Mouse (Mus musculus): ENCODE measurements around the gene Prl2a1. TPM values are rescaled to one million over a fixed set of nuclear protein-coding genes. Genes with fewer than 3 reads are reported as not detected.

Gene Prl2a1
- not detected for polyA plus RNA-seq (2014; fragmentation: Illumina TruSeq; extraction: RNeasy Lipid Tissue Mini Kit (QIAGEN cat#74804); ENCODE audit: low read depth, low replicate concordance)

GRCm38 (mm10) chr13:27801354-27801753, at the start of gene Prl2a1:
Gene Prl2a1 (plus strand): TSS chr13:27801654.

GRCm38 (mm10) chr13:27780704-27781103, 20.8 kb upstream of the Prl2a1 start, which contains the start of gene Prl7c1:
Gene Prl7c1 (minus strand): TSS chr13:27780804.

GRCm38 (mm10) chr13:27849042-27849441, 47.6 kb downstream of the Prl2a1 start, which contains the start of gene Prl2c1:
Gene Prl2c1 (plus strand): TSS chr13:27849342.

Other genes starting within 250 kb of the Prl2a1 start
- not detected for gene Prl8a9, start 237.0 kb upstream of the Prl2a1 start, polyA plus RNA-seq (2014; fragmentation: Illumina TruSeq; extraction: RNeasy Lipid Tissue Mini Kit (QIAGEN cat#74804); ENCODE audit: low read depth, low replicate concordance)
- not detected for gene Prl8a1, start 219.5 kb upstream of the Prl2a1 start, polyA plus RNA-seq (2014; fragmentation: Illumina TruSeq; extraction: RNeasy Lipid Tissue Mini Kit (QIAGEN cat#74804); ENCODE audit: low read depth, low replicate concordance)
- not detected for gene Prl7b1, start 191.1 kb upstream of the Prl2a1 start, polyA plus RNA-seq (2014; fragmentation: Illumina TruSeq; extraction: RNeasy Lipid Tissue Mini Kit (QIAGEN cat#74804); ENCODE audit: low read depth, low replicate concordance)
- not detected for gene Prl7a1, start 159.2 kb upstream of the Prl2a1 start, polyA plus RNA-seq (2014; fragmentation: Illumina TruSeq; extraction: RNeasy Lipid Tissue Mini Kit (QIAGEN cat#74804); ENCODE audit: low read depth, low replicate concordance)
- not detected for gene Prl7a2, start 133.6 kb upstream of the Prl2a1 start, polyA plus RNA-seq (2014; fragmentation: Illumina TruSeq; extraction: RNeasy Lipid Tissue Mini Kit (QIAGEN cat#74804); ENCODE audit: low read depth, low replicate concordance)
- not detected for gene Prl7d1, start 84.9 kb upstream of the Prl2a1 start, polyA plus RNA-seq (2014; fragmentation: Illumina TruSeq; extraction: RNeasy Lipid Tissue Mini Kit (QIAGEN cat#74804); ENCODE audit: low read depth, low replicate concordance)
- gene Prl7c1, start 20.9 kb upstream of the Prl2a1 start, polyA plus RNA-seq (2014; fragmentation: Illumina TruSeq; extraction: RNeasy Lipid Tissue Mini Kit (QIAGEN cat#74804); ENCODE audit: low read depth, low replicate concordance): not detected
- gene Prl2c1, start 47.7 kb downstream of the Prl2a1 start, polyA plus RNA-seq (2014; fragmentation: Illumina TruSeq; extraction: RNeasy Lipid Tissue Mini Kit (QIAGEN cat#74804); ENCODE audit: low read depth, low replicate concordance): not detected
- not detected for gene Prl4a1, start 214.6 kb downstream of the Prl2a1 start, polyA plus RNA-seq (2014; fragmentation: Illumina TruSeq; extraction: RNeasy Lipid Tissue Mini Kit (QIAGEN cat#74804); ENCODE audit: low read depth, low replicate concordance)

Data from sigmoid colon, adult 10 weeks (tissue).